Mouse (Mus musculus) stomach, embryonic 14.5 days (tissue): ENCODE results near the gene Ppie. TPM values are rescaled to one million over a fixed set of nuclear protein-coding genes. Genes with fewer than 3 reads are reported as not detected.
"Not testable (repeated sequence)": the region's sequence is repeated elsewhere in the genome, so short reads cannot be mapped to it uniquely, and the experiment has no call there.

Source experiments
- ATAC-seq: fragments of 200-750 bp; cut with Nextera tagmentation; 2 replicates; pipeline ENCODE4 v1.8.0; 2017; ENCODE audit warnings: low read depth, moderate TSS enrichment; ENCODE audit not compliant: insufficient number of reproducible peaks, insufficient read depth, low FRiP score
- H3K27ac ChIP-seq: fragments of 300-500 bp; sonication (generic); 2 replicates; pipeline ENCODE4 v1.5.1; 2014; ENCODE audit warnings: mild to moderate bottlenecking, low read length, moderate library complexity, mixed read lengths
- H3K27me3 ChIP-seq: fragments of 300-500 bp; sonication (generic); 2 replicates; pipeline ENCODE4 v1.6.1; 2014; ENCODE audit warnings: low read length, control low read depth, mixed read lengths; ENCODE audit not compliant: control insufficient read depth, insufficient read depth
- H3K36me3 ChIP-seq: fragments of 300-500 bp; sonication (generic); 2 replicates; pipeline ENCODE4 v1.6.1; 2014; ENCODE audit warnings: mild to moderate bottlenecking, control low read depth, low read length, moderate library complexity, mixed read lengths; ENCODE audit not compliant: control insufficient read depth, insufficient read depth
- H3K4me1 ChIP-seq: fragments of 300-500 bp; sonication (generic); 2 replicates; pipeline ENCODE4 v1.6.1; 2014; ENCODE audit warnings: low read length, control low read depth, mixed read lengths; ENCODE audit not compliant: control insufficient read depth, insufficient read depth
- H3K4me2 ChIP-seq: fragments of 300-500 bp; sonication (generic); replicated peaks from 2 replicates; pipeline ENCODE4 v1.6.1; 2014; ENCODE audit warnings: low read depth, low read length, control low read depth
- H3K4me3 ChIP-seq: fragments of 300-500 bp; sonication (generic); 2 replicates; pipeline ENCODE4 v1.5.1; 2014; ENCODE audit warnings: low read depth, low read length, control low read depth
- H3K9ac ChIP-seq: fragments of 300-500 bp; sonication (generic); replicated peaks from 2 replicates; pipeline ENCODE4 v1.6.1; 2014; ENCODE audit warnings: low read depth, mild to moderate bottlenecking, control low read depth, low read length, moderate library complexity, mixed read lengths
- H3K9me3 ChIP-seq: fragments of 300-500 bp; sonication (generic); 2 replicates; pipeline ENCODE4 v1.6.1; 2016; ENCODE audit warnings: low read depth, low read length, control low read depth; ENCODE audit not compliant: control insufficient read depth
- WGBS: fragments of 180-500 bp; shearing (Covaris S2); extraction: QIAGEN DNeasy Blood & Tissue Kit; methylation state at CpG from one replicate; pipeline ENCODE4 v1.1.7; 2014; 5-methylcytosine and 5-hydroxymethylcytosine counted together
- polyA plus RNA-seq: library from polyadenylated mRNA; unstranded; fragments of >200 nt; fragmentation: Nextera tagmentation; extraction: Ambion mirVana; gene quantifications from 2 replicates; pipeline ENCODE4 v1.2.1, GENCODE M21; 2014

Gene Ppie
- polyA plus RNA-seq, 1 experiment from 2014 or later = 109 TPM

- H3K9ac ChIP-seq = no peak overlapping the region
- no peak overlapping the region for H3K27ac ChIP-seq
- H3K27me3 ChIP-seq = no peaks in the 10 kb centered on the region
- H3K4me3 ChIP-seq = no peak overlapping the region
- no peaks in the 10 kb centered on the region for H3K9me3 ChIP-seq
- no peak for ATAC-seq
- WGBS = 87% methylated on average over 4 of the region's 4 CpGs
- H3K4me2 ChIP-seq = no peak overlapping the region
- no peaks in the 10 kb centered on the region for H3K4me1 ChIP-seq
- peaks cover 54% of the 10 kb centered on the region for H3K36me3 ChIP-seq
Observed at GRCm38 (mm10) chr4:123127051-123127450, 12.7 kb downstream of the Ppie start.

- Histone ChIP-seq H3K27ac (no peak overlapping the region), H3K27me3 (no peaks in the 10 kb centered on the region), H3K4me1 (no peaks in the 10 kb centered on the region), H3K36me3 (peaks cover 50% of the 10 kb centered on the region), H3K9ac (no peak overlapping the region), H3K4me2 (no peak overlapping the region), H3K9me3 (no peaks in the 10 kb centered on the region), H3K4me3 (no peak overlapping the region)
- WGBS = 95% methylated on average over 7 of the region's 7 CpGs
- no peak for ATAC-seq
Observed at GRCm38 (mm10) chr4:123126626-123127025, 13.1 kb downstream of the Ppie start.

- ATAC-seq = no peak
- no peak overlapping the region for H3K4me3 ChIP-seq
- 84% methylated on average over 2 of the region's 2 CpGs for WGBS
Observed at GRCm38 (mm10) chr4:123121286-123121685, 18.5 kb downstream of the Ppie start.

GRCm38 (mm10) chr4:123116640-123117039 lies 23.1 kb downstream of the Ppie start:
- Histone ChIP-seq H3K4me2 (peak overlapping the region; percentile 54), H3K4me3 (peak overlapping the region; percentile 23; the same call in 1 of the 2 replicates)
- not testable (repeated sequence) for H3K27ac ChIP-seq, H3K9ac ChIP-seq, H3K9me3 ChIP-seq, H3K36me3 ChIP-seq, H3K27me3 ChIP-seq, H3K4me1 ChIP-seq
- 0 out of 2 replicates have a peak, but pooled peaks have one; percentile 29 for ATAC-seq
- WGBS = 19% methylated on average over 25 of the region's 42 CpGs

More at GRCm38 (mm10) chr4:123121286-123121685, 18.5 kb downstream of the Ppie start:
- peaks cover 11% of the 10 kb centered on the region; the same call in 1 of the 2 replicates for H3K36me3 ChIP-seq
- no peak overlapping the region for H3K27ac ChIP-seq
- no peak overlapping the region for H3K4me2 ChIP-seq
- H3K9ac ChIP-seq = no peak overlapping the region
- H3K4me1 ChIP-seq = no peaks in the 10 kb centered on the region
- H3K27me3 ChIP-seq = no peaks in the 10 kb centered on the region
- no peaks in the 10 kb centered on the region for H3K9me3 ChIP-seq

GRCm38 (mm10) chr4:123116011-123116410 lies 23.7 kb downstream of the Ppie start, which contains the start of gene Oxct2b:
Gene Oxct2b (plus strand): TSS chr4:123116266.
- no peaks in the 10 kb centered on the region for H3K36me3 ChIP-seq
- H3K27me3 ChIP-seq = no peaks in the 10 kb centered on the region
- H3K4me1 ChIP-seq = no peaks in the 10 kb centered on the region
- peak within 1 kb of the TSS; percentile 23; the same call in 1 of the 2 replicates for H3K4me3 ChIP-seq
- 10% methylated on average over 21 of the region's 22 CpGs for WGBS
- ATAC-seq = no peak
- H3K9ac ChIP-seq = no peak within 1 kb of the TSS
- no peak within 1 kb of the TSS for H3K27ac ChIP-seq
- no peaks in the 10 kb centered on the region for H3K9me3 ChIP-seq
- peak within 1 kb of the TSS; percentile 54 for H3K4me2 ChIP-seq

GRCm38 (mm10) chr4:123114651-123115050 lies 25.1 kb downstream of the Ppie start:
- not testable (repeated sequence) for H3K9ac ChIP-seq, H3K9me3 ChIP-seq, H3K4me2 ChIP-seq, ATAC-seq, H3K4me3 ChIP-seq, H3K27me3 ChIP-seq, H3K4me1 ChIP-seq, H3K27ac ChIP-seq, H3K36me3 ChIP-seq
- WGBS = 95% methylated on average over 4 of the region's 4 CpGs

- 71% methylated on average over 8 of the region's 8 CpGs for WGBS
- no peaks in the 10 kb centered on the region for H3K36me3 ChIP-seq
- H3K4me2 ChIP-seq = no peak overlapping the region
- H3K4me1 ChIP-seq = no peaks in the 10 kb centered on the region
- no peak overlapping the region for H3K27ac ChIP-seq
- H3K4me3 ChIP-seq = no peak overlapping the region
- H3K27me3 ChIP-seq = no peaks in the 10 kb centered on the region
- no peak for ATAC-seq
- H3K9ac ChIP-seq = no peak overlapping the region
- H3K9me3 ChIP-seq = no peaks in the 10 kb centered on the region
Observed at GRCm38 (mm10) chr4:123112216-123112764, 27.5 kb downstream of the Ppie start.

GRCm38 (mm10) chr4:123111275-123111983 lies 28.3 kb downstream of the Ppie start:
- H3K9me3 ChIP-seq, ATAC-seq, H3K4me2 ChIP-seq, H3K27ac ChIP-seq, H3K36me3 ChIP-seq, H3K27me3 ChIP-seq, H3K4me3 ChIP-seq, H3K4me1 ChIP-seq, H3K9ac ChIP-seq: not testable (repeated sequence)
- WGBS = 71% methylated on average over 10 of the region's 10 CpGs
